Mouse (Mus musculus) urinary bladder, postnatal 36 days (tissue): ENCODE data around the gene Cyth2.
A peak's percentile ranks its signal among the peaks of the same experiment; 100 is the strongest.

Source experiments
- DNase-seq, 2 experiments: peaks; one replicate each; pipeline ENCODE4 v3.0.0; 2022; ENCODE audit warnings: low spot score in 2 of 2, mixed read lengths in 1 of 2

The Cyth2 gene

GRCm38 (mm10) chr7:45785388-45786135 is 28.8 kb downstream of the Cyth2 start:
- no peak for DNase-seq

DNA sequence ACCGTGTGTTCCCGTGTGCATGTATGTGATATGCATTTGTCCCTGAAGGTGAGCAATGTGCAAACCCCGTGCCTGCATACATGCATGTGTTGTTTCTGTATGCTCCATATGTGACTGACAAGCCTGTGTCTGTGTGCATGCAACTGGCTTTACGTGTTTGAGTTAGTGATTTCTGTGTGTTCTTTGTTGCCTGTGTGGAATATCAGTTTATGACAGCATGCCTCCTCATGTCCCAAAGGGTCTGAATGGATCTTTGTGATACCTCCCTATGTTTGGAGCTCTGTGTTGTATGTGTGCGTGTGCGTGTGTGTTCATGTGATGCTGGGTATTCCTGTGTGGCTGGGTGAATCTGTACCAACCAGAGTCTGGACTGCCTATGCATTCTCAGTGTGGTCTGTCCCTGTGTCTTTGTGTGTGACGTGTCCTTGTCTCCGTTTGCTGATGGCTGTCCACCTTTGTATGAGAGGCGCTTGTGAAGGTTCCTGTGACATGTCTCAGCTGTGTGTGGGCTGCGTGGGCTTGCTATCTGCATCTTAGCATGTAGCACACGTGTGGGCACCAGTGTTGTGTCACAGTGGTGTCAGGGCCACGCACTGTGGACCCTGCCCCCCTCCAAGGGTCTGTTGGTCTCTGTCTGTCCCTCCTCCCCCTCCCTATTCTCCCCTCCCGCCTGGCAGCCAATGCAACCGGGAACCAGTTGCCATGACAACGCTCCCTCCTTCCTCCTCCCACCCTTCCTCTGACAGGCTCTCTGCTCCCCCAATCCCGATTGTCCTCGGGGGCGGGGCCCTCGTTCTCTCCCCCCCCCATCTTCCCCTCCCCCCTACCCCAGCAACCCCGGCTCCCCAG is 29.6 kb downstream of the Cyth2 start, which contains the start of gene Sult2b1:
Sult2b1 (minus strand) TSS at position 146 of the 849 bp plus-strand sequence.
- DNase-seq = no peak

DNA sequence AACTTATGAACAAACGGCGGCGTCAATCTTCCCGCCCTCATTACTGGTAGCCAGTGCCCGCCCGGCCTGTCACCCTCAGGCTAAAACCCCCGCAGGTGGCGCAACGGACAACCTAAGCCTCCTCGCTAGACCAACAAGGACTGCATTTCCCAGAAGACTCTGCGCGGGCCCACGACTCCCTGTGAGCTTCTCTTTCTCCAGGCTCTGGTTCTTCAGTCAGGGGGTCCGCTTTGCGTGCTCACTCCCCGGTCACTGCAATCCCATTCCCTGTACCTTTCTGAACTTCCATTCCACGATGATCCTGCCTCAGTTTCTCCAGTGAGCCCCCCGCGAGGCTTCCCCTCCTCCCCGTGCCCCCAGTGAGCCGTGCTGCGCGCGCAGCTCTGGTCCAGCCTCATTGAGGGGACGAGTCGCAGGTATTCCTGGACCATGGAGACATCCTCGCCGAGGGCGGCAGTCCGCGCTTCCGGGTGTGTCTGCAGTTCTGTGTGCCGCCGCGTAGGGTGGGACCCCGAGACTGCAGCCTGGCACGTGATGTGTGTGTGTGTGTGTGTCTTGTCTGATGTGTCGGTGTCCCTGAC is 30.8 kb downstream of the Cyth2 start, which contains the start of gene Lmtk3:
Lmtk3 (plus strand) TSS at position 228 of the 581 bp plus-strand sequence.
- peak in 1 of 2 experiments; percentile 44 for DNase-seq

- DNase-seq = no peak
These were observed 32.1 kb downstream of the Cyth2 start for GRCm38 (mm10) chr7:45782271-45782670.

GRCm38 (mm10) chr7:45779081-45779641 is 35.2 kb downstream of the Cyth2 start:
- no peak for DNase-seq

DNA sequence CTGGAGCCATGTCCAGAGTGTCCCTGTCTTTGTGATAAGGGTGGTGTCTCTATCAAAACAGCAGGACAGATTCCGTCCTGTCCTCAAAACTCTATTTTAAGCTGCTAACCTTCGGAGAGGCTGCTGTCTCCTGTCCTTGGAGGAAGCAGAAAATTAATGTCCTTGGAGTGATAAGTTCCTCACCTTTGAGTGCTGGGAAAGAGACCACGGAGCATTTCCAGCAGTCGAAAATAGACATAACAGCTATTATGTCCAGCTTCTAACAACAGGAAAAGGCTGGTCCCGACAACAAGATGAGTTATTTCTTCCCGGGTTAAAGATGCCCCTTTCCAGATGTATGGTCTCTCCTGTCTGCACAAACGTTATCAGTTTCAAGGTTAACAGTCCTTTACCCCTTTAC is 39.1 kb downstream of the Cyth2 start:
- DNase-seq = no peak

DNA sequence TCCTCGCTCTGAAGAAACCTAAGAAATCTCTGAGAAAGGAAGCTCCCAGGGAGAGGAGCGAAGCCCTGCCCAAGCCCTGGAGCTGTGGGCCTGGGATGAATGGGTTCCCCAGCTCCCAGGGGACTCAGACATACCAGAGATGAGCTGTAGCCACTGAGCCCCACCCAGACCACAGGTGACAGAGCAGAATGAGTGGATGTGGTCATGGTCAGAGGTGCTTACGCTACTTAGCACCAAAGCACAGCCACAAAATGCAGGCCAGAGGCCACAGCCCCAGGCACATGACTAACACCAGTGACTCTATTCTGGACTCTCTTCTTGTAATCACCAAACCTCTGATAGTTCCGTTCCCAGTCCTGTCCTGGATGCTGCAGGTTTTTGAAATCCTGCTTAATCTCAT is 43.3 kb downstream of the Cyth2 start:
- no peak for DNase-seq

DNA sequence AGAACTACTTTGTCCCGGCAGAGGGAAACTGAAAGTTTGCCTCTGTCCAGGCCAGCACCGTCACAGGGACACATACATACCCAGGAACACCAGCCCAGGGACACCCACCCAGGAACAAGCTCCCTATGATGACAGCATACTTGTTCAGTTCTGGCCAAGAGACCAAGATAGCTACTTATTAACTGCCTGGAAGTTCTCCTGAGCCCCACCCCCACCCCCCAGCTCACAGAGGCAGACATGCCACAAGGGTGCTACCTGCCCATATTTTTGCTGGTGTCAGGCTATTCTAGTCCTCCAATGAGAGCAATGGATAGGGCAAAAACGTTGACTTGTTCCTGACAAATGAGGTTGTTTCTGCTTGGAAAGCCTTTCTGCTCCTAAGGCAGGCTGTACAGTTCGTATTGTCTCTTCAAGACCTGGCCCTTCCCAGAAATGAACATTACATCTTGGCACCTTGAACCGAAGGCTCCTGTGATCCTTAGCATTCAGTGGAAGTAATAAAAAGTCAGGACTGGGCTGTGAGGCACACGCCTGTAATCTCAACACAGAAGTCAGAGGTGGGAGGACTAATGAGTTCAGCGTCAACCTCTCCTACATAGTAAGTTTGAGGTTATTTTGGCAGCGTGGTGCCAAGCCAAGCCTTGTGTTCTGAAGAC is 43.8 kb downstream of the Cyth2 start:
- DNase-seq = no peak

DNA sequence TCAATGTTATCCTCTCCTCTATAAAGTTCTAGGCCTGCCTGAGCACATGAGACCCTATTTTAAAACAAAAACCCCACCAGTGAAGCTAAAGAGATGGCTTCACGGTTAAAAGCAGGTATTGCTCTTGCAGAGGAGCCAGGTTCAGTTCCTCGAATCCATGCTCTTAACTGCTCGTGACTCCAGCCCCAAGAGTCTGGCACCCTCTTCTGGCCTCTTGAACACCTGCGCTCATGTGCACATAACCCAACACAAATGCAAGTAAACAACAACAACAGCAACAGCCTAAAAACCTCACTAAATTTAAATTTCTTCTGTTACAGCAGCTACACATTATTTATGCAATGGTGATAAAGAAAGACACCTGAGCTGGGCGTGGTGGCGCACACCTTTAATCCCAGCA is 46.9 kb downstream of the Cyth2 start:
- no peak for DNase-seq

GRCm38 (mm10) chr7:45766764-45767163 is 47.6 kb downstream of the Cyth2 start:
- no peak for DNase-seq

- DNase-seq = no peak
These were observed 48.4 kb downstream of the Cyth2 start for GRCm38 (mm10) chr7:45765995-45766394.

GRCm38 (mm10) chr7:45760151-45760550 is 54.2 kb downstream of the Cyth2 start:
- no peak for DNase-seq

- DNase-seq = peak; percentile 40 to 50
These were observed 55.0 kb downstream of the Cyth2 start for GRCm38 (mm10) chr7:45759400-45759799.
